Mouse (Mus musculus) midbrain, embryonic 14.5 days (tissue): ENCODE data around the gene Smarca4. TPM values are rescaled to one million over a fixed set of nuclear protein-coding genes. Genes with fewer than 3 reads are reported as not detected.

Source experiments
- ATAC-seq: fragments of 200-750 bp; cut with Nextera tagmentation; 2 replicates; pipeline ENCODE4 v1.8.0; 2017; ENCODE audit warnings: moderate number of reproducible peaks, moderate library complexity; ENCODE audit not compliant: low FRiP score, low TSS enrichment
- DNase-seq: peaks from one replicate; pipeline ENCODE4 v3.0.0-alpha.2; 2015
- H3K27ac ChIP-seq: fragments of 300-500 bp; sonication (generic); replicated peaks from 2 replicates; pipeline ENCODE4 v1.5.1; 2014; ENCODE audit warnings: mild to moderate bottlenecking, low read depth, low read length, moderate library complexity
- H3K27me3 ChIP-seq: fragments of 300-500 bp; sonication (generic); 2 replicates; pipeline ENCODE4 v1.6.1; 2014; ENCODE audit warnings: low read length, control low read depth, mixed read lengths; ENCODE audit not compliant: control insufficient read depth, insufficient read depth
- H3K36me3 ChIP-seq: fragments of 300-500 bp; sonication (generic); 2 replicates; pipeline ENCODE4 v1.6.1; 2014; ENCODE audit warnings: low read length, control low read depth; ENCODE audit not compliant: control insufficient read depth, insufficient read depth
- H3K4me1 ChIP-seq: fragments of 300-500 bp; sonication (generic); 2 replicates; pipeline ENCODE4 v1.6.1; 2014; ENCODE audit warnings: mild to moderate bottlenecking, antibody characterized with exemption, low read length, control low read depth; ENCODE audit not compliant: control insufficient read depth, insufficient read depth
- H3K4me2 ChIP-seq: fragments of 300-500 bp; sonication (generic); 2 replicates; pipeline ENCODE4 v1.6.1; 2014; ENCODE audit warnings: mild to moderate bottlenecking, low read length, moderate library complexity
- H3K4me3 ChIP-seq: fragments of 300-500 bp; sonication (generic); replicated peaks from 2 replicates; pipeline ENCODE4 v1.5.1; 2014; ENCODE audit warnings: low read depth, low read length
- H3K9ac ChIP-seq: fragments of 300-500 bp; sonication (generic); replicated peaks from 2 replicates; pipeline ENCODE4 v1.6.1; 2014; ENCODE audit warnings: mild to moderate bottlenecking, low read length, moderate library complexity
- H3K9me3 ChIP-seq: fragments of 300-500 bp; sonication (generic); 2 replicates; pipeline ENCODE4 v1.6.1; 2016; ENCODE audit warnings: low read length, control low read depth, mixed read lengths; ENCODE audit not compliant: control insufficient read depth
- WGBS: fragments of 180-500 bp; shearing (Covaris S2); extraction: QIAGEN DNeasy Blood & Tissue Kit; methylation state at CpG from one replicate; pipeline ENCODE4 v1.1.7; 2014; 5-methylcytosine and 5-hydroxymethylcytosine counted together
- polyA plus RNA-seq: library from polyadenylated mRNA; unstranded; fragments of >200 nt; fragmentation: Nextera tagmentation; extraction: Ambion mirVana; gene quantifications from 2 replicates; pipeline ENCODE4 v1.2.1, GENCODE M21; 2014

The Smarca4 gene
- polyA plus RNA-seq, 1 experiment from 2014 or later: 179 TPM

DNA sequence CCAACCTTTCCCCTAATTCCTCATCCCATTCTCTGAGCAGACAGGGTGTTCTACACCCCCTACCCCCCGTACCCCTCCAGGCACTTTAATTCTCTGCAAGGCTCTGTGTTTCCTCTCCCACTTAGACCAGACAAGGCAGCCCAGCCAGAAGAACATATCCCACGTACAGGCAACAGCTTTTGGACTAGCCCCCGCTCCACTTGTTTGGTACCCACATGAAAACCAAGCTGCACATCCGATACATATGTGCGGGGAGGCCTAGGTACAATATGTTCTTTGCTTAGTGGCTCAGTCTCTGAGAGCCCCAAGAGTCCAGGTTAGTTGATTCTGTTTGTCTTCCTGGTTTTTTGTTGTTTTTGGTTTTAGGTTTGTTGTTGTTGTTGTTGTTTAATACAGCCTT is 46.1 kb downstream of the Smarca4 start:
- H3K4me3 ChIP-seq: no peak overlapping the region
- no peak for DNase-seq
- H3K4me2 ChIP-seq: no peak overlapping the region
- no peak for ATAC-seq
- no peaks in the 10 kb centered on the region for H3K4me1 ChIP-seq
- 96% methylated on average over 5 of the region's 5 CpGs for WGBS
- H3K9ac ChIP-seq: no peak overlapping the region
- H3K27me3 ChIP-seq: no peaks in the 10 kb centered on the region
- H3K27ac ChIP-seq: no peak overlapping the region
- H3K9me3 ChIP-seq: no peaks in the 10 kb centered on the region
- peaks cover 98% of the 10 kb centered on the region for H3K36me3 ChIP-seq

DNA sequence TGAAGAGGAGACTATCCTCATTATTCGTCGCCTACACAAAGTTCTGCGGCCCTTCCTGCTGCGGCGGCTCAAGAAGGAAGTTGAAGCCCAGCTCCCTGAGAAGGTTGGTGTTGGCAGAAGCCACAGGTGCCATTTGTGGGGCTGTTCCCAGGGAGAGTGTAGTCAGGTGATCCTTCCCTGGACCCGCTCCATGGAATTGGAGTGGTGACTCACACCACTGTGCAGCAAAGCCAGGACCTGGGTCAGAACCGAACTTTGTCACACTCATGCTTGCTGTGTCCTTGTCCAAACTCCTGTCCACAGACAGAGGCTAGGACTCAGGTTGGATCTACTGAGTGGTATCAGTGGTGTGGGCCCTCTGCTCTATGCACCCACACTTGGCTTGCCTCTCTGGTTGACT is 53.0 kb downstream of the Smarca4 start:
- H3K9ac ChIP-seq: no peak overlapping the region
- DNase-seq (no peak), ATAC-seq (no peak)

DNA sequence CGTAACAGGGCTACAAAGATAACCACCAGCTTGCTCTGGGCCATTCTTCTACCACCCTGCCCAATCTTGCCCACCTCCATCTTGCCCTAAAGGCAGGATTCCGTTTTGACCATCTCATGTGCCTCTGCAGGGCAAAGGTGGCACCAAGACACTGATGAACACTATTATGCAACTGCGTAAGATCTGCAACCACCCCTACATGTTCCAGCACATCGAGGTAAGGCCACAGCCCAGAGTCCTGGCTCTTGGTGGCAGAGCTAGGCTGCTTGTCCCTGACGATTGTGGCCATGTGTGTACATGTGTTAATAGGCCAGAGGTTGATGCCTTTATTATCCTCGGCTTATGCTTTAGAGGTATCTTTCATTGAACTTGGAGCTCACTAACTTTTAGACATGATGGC is 54.4 kb downstream of the Smarca4 start:
- 94% methylated on average over 6 of the region's 6 CpGs for WGBS
- Histone ChIP-seq H3K9ac (no peak overlapping the region), H3K4me3 (no peak overlapping the region), H3K4me1 (no peaks in the 10 kb centered on the region), H3K9me3 (no peaks in the 10 kb centered on the region), H3K27ac (no peak overlapping the region), H3K27me3 (no peaks in the 10 kb centered on the region), H3K36me3 (peaks cover 100% of the 10 kb centered on the region), H3K4me2 (no peak overlapping the region)
- ATAC-seq: no peak
- no peak for DNase-seq

More for the DNA sequence above, 53.0 kb downstream of the Smarca4 start:
- 96% methylated on average over 7 of the region's 7 CpGs for WGBS
- Histone ChIP-seq H3K4me2 (no peak overlapping the region), H3K27ac (no peak overlapping the region), H3K4me1 (no peaks in the 10 kb centered on the region), H3K4me3 (no peak overlapping the region), H3K9me3 (no peaks in the 10 kb centered on the region), H3K27me3 (no peaks in the 10 kb centered on the region), H3K36me3 (peaks cover 100% of the 10 kb centered on the region)

DNA sequence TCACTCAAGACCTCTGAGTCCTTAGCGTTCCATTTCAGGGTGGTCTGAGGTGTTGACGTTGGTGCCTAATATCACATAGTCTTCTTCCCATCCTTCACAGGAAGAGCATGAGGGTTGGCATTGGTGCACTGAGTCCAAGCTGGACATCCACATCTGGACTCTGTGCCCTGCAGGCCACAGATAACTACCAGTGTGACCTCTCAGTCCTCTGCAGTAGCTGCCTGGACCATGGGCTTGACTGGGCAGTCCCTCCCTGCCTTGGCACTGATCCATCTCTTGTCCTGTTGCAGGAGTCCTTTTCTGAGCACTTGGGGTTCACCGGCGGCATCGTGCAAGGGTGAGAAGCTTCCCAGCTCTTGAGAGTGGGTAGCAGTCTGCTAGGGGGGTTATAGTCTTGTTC is 55.8 kb downstream of the Smarca4 start:
- no peak overlapping the region for H3K4me2 ChIP-seq
- no peak overlapping the region for H3K4me3 ChIP-seq
- no peak overlapping the region for H3K9ac ChIP-seq
- WGBS: 95% methylated on average over 5 of the region's 5 CpGs
- H3K36me3 ChIP-seq: peaks cover 100% of the 10 kb centered on the region
- H3K27ac ChIP-seq: no peak overlapping the region
- no peak for ATAC-seq
- no peak for DNase-seq
- H3K9me3 ChIP-seq: no peaks in the 10 kb centered on the region
- H3K27me3 ChIP-seq: no peaks in the 10 kb centered on the region
- H3K4me1 ChIP-seq: no peaks in the 10 kb centered on the region

DNA sequence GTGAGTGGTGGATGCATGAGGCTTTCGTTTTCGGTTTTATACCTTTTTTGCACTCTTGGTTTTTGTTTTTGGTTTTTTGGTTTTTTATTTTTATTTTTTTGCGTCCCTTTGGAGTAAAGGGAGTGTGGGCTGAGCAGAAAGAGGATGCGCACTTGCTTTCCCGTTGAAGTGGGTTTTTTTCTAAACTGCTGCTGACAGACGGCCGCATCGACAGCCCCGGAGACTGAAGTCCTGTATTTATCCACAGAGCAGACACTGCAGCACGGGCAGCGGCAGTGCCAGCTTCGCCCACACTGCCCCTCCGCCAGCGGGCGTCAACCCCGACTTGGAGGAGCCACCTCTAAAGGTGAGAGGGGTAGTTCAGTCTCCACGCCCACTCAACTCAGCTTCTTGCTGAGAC is 61.7 kb downstream of the Smarca4 start:
- no peak for DNase-seq
- H3K4me2 ChIP-seq: no peak overlapping the region
- ATAC-seq: no peak
- H3K9me3 ChIP-seq: no peaks in the 10 kb centered on the region
- no peaks in the 10 kb centered on the region for H3K4me1 ChIP-seq
- no peak overlapping the region for H3K27ac ChIP-seq
- 96% methylated on average over 17 of the region's 17 CpGs for WGBS
- no peak overlapping the region for H3K9ac ChIP-seq
- H3K27me3 ChIP-seq: no peaks in the 10 kb centered on the region
- H3K36me3 ChIP-seq: peaks cover 92% of the 10 kb centered on the region
- no peak overlapping the region for H3K4me3 ChIP-seq

DNA sequence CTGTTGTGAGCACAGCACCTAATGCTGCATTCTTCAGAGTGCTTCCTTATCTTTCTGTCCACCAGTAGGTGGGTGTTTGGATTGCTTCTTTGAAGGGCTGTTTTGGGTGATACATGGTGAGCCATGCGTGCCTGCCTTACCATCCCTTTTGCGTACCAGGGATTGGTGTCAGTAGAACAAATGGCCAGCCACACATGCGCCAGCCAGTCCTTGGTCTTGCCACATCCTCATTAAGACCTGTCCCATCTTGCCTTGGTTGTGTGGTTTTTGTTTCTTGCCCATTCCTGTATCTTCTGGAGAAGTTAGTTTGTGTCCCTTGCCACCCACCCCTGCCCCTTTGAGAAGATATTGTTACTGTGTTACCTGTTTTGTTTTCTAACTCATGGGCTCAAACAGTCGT is 64.5 kb downstream of the Smarca4 start:
- WGBS: 93% methylated on average over 4 of the region's 4 CpGs
- H3K36me3 ChIP-seq: peaks cover 92% of the 10 kb centered on the region
- H3K27me3 ChIP-seq: no peaks in the 10 kb centered on the region
- H3K9me3 ChIP-seq: no peaks in the 10 kb centered on the region
- DNase-seq (no peak), ATAC-seq (no peak)
- no peaks in the 10 kb centered on the region for H3K4me1 ChIP-seq
- H3K4me2 ChIP-seq: no peak overlapping the region
- H3K27ac ChIP-seq: no peak overlapping the region
- no peak overlapping the region for H3K4me3 ChIP-seq
- no peak overlapping the region for H3K9ac ChIP-seq

DNA sequence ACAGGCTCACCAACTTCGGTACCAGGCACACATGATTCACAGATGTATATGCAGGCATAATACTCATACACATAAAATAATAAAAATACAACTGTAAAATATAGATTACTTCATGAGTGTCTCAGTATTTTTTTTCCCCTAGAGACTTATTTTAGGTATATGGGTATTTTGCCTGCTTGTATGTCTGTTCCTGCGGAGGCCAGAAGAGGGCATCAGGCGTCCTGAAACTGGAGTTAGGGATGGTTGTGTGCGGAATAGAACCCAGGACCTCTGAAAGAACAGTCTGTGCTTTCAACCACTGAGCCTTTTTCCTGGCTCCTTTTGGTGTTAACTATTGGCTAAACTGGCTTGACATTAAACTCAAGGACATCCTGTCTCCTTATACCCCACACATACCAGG is 66.9 kb downstream of the Smarca4 start:
- peaks cover 92% of the 10 kb centered on the region for H3K36me3 ChIP-seq
- H3K4me3 ChIP-seq: no peak overlapping the region
- ATAC-seq: no peak
- H3K9ac ChIP-seq: no peak overlapping the region
- no peak overlapping the region for H3K27ac ChIP-seq
- no peaks in the 10 kb centered on the region for H3K27me3 ChIP-seq
- H3K4me1 ChIP-seq: no peaks in the 10 kb centered on the region
- no peak for DNase-seq
- WGBS: 85% methylated on average over 4 of the region's 4 CpGs
- no peak overlapping the region for H3K4me2 ChIP-seq
- no peaks in the 10 kb centered on the region for H3K9me3 ChIP-seq

DNA sequence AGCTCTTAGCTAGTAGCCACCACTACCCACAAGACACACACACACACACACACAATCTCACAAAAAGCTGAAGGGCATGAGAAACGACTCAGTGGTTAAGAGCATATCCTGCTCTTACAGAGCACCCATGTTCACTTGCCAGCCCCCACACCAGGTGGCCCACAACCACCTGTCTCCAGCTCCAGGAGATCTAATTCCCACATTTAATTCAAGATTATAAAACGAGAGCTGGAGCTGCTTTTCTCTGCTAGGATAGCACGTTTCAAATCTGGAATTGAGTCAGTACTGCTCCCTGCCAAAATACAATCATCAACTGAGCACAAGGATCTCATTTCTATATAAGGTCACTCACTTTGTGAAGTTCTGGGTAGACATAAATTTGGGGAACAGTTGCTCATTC is 67.9 kb downstream of the Smarca4 start:
- Histone ChIP-seq H3K9ac (no peak overlapping the region), H3K9me3 (no peaks in the 10 kb centered on the region), H3K27ac (no peak overlapping the region), H3K27me3 (no peaks in the 10 kb centered on the region), H3K4me3 (no peak overlapping the region), H3K4me1 (no peaks in the 10 kb centered on the region), H3K36me3 (peaks cover 92% of the 10 kb centered on the region), H3K4me2 (no peak overlapping the region)
- ATAC-seq (no peak), DNase-seq (no peak)
- WGBS: 86% methylated on average over 3 of the region's 3 CpGs

DNA sequence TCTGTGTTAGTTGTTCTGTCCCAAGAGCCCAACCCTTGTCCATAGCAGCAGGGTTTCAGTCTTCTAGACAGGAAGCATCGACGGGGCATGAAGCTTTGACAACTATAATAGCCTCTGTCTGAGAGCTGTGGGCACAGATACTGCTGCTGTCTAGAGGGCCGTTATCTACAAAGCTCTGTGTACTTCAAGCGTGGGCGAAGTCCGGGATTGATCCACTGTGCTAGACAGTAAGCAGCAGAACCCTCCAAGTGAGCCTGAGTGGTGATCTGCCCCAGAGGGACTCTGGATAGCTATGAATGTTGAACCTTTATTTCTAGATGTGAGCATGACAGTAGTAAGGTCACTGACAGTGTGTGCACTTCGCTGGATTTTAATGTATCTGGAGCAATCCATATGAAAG is 72.6 kb downstream of the Smarca4 start:
- no peak for DNase-seq
- Histone ChIP-seq H3K4me3 (no peak overlapping the region), H3K9ac (no peak overlapping the region), H3K9me3 (no peaks in the 10 kb centered on the region), H3K27ac (no peak overlapping the region), H3K4me1 (no peaks in the 10 kb centered on the region), H3K27me3 (no peaks in the 10 kb centered on the region), H3K4me2 (no peak overlapping the region), H3K36me3 (peaks cover 93% of the 10 kb centered on the region)
- ATAC-seq: no peak
- WGBS: 90% methylated on average over 7 of the region's 7 CpGs
